Mouse (Mus musculus) liver, postnatal 0 days (tissue): ENCODE data around the gene Gm37240.

Experiments
- CTCF ChIP-seq: sonication (generic); IDR thresholded peaks from 2 replicates; pipeline ENCODE4 v1.5.1; 2016; ENCODE audit warnings: antibody characterized with exemption, low read depth
- EP300 ChIP-seq: IDR thresholded peaks from 2 replicates; pipeline ENCODE4 v1.6.1; 2016; ENCODE audit warnings: antibody characterized with exemption, low read depth, mild to moderate bottlenecking

GRCm38 (mm10) chr3:84581696-84582022 is 1305.7 kb downstream of the Gm37240 start:
- TF ChIP-seq CTCF (no peak), EP300 (no peak)
